Mouse (Mus musculus) macrophage (primary cell): Measurements from ENCODE around the gene Nthl1. TPM values are rescaled to one million over a fixed set of nuclear protein-coding genes. Genes with fewer than 3 reads are reported as not detected.
"Not testable (repeated sequence)": the region's sequence is repeated elsewhere in the genome, so short reads cannot be mapped to it uniquely, and the experiment has no call there.

Source experiments
- H3K27ac ChIP-seq: fragments of 350-480 bp; formaldehyde crosslinking; 2 replicates; pipeline ENCODE4 v1.9.0; 2021
- H3K36me3 ChIP-seq: fragments of 350-480 bp; formaldehyde crosslinking; 2 replicates; pipeline ENCODE4 v1.9.0; 2021; ENCODE audit errors: inconsistent target
- H3K4me3 ChIP-seq: fragments of 350-480 bp; formaldehyde crosslinking; 2 replicates; pipeline ENCODE4 v1.9.0; 2021; ENCODE audit errors: inconsistent target
- H3K79me2 ChIP-seq: fragments of 350-480 bp; formaldehyde crosslinking; 2 replicates; pipeline ENCODE4 v1.9.0; 2021; ENCODE audit errors: inconsistent target
- WGBS: methylation state at CpG from one replicate; pipeline ENCODE4 v1.1.7; 2026; ENCODE audit warnings: inconsistent platforms; ENCODE audit not compliant: missing documents; 5-methylcytosine and 5-hydroxymethylcytosine counted together
- polyA plus RNA-seq: library from polyadenylated mRNA; stranded (reverse); fragments of 250-400 nt; gene quantifications from 3 replicates; pipeline ENCODE4 v1.2.4, GENCODE M21; 2018; ENCODE audit warnings: inconsistent platforms

Gene Nthl1
- polyA plus RNA-seq, 1 experiment from 2014 or later: 3.1 TPM

- 92% methylated on average over 4 of the region's 4 CpGs for WGBS
- H3K79me2 ChIP-seq: no peaks in the 10 kb centered on the region
- H3K27ac ChIP-seq: no peak overlapping the region
- no peaks in the 10 kb centered on the region for H3K36me3 ChIP-seq
- no peak overlapping the region for H3K4me3 ChIP-seq
These were observed 18.3 kb downstream of the Nthl1 start for GRCm38 (mm10) chr17:24650766-24651165.

- Histone ChIP-seq H3K79me2 (no peaks in the 10 kb centered on the region), H3K36me3 (no peaks in the 10 kb centered on the region), H3K27ac (no peak overlapping the region), H3K4me3 (no peak overlapping the region)
- 21% methylated on average over 3 of the region's 3 CpGs for WGBS
These were observed 19.4 kb downstream of the Nthl1 start for GRCm38 (mm10) chr17:24651835-24652234.

GRCm38 (mm10) chr17:24653967-24654710 lies 21.7 kb downstream of the Nthl1 start:
- H3K27ac ChIP-seq: no peak overlapping the region
- no peaks in the 10 kb centered on the region for H3K79me2 ChIP-seq
- H3K4me3 ChIP-seq: no peak overlapping the region
- H3K36me3 ChIP-seq: no peaks in the 10 kb centered on the region
- 9% methylated on average over 19 of the region's 19 CpGs for WGBS

- H3K27ac ChIP-seq: no peak overlapping the region
- H3K4me3 ChIP-seq: no peak overlapping the region
- WGBS: 76% methylated on average over 4 of the region's 4 CpGs
- no peaks in the 10 kb centered on the region for H3K36me3 ChIP-seq
- no peaks in the 10 kb centered on the region for H3K79me2 ChIP-seq
These were observed 22.5 kb downstream of the Nthl1 start for GRCm38 (mm10) chr17:24654969-24655368.

DNA sequence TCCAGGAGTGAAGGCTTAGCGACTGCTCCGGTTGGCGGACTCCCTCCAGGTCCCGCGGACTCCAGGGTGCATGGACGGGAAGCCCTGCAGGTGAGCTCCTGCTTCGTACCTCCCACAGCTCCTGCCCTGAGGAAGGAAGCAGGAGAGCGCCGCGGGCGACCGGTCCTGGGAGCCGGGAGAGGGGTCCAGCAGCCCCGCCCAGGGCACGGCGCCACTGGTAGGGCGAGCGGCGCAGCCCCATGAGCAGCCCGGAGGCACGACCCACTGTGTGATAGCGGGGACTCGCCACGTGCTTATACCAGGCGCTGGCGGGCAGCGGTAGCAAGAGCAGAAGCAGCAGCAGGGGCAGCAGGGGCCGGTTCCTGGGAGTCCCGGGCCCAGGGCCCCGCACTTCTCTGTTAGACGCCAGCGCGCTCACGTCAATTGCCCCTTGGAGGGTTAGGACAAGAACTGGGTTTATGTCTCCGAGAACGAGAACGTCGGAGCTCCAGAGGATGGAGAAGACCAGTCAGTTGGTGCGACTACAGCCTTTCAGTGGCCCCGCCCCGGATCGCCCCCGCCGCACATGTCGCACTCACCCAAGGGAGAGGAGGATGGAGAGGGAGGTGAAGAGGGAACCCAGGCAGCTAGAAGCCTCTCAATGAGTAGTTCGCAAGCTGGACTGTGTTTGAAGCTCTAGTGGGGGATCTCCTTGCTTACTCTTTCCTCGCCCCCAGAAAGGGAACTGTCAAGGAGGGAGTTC lies 25.7 kb downstream of the Nthl1 start, which contains the start of gene Npw:
TSS of gene Npw (minus strand) at position 441 of the 742 bp plus-strand sequence.
- Histone ChIP-seq H3K36me3 (no peaks in the 10 kb centered on the region), H3K4me3 (no peak within 1 kb of the TSS), H3K27ac (no peak within 1 kb of the TSS), H3K79me2 (no peaks in the 10 kb centered on the region)
- WGBS: 7% methylated on average over 47 of the region's 47 CpGs

DNA sequence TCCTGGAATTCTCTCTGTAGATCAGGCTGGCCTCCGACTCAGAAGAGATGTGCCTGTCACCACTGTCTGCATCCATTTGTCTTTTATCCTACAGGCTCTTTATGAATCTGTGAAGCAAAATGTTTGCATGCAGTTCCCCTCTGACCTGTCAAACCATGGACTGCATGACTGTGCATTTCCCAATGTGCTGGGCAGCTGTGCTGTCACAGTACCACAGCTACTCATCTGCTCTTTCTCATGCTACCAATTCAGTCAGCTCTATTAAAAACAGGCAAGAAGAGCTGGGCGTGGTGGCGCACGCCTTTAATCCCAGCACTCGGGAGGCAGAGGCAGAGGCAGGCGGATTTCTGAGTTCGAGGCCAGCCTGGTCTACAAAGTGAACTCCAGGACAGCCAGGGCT lies 34.5 kb downstream of the Nthl1 start:
- not testable (repeated sequence) for H3K36me3 ChIP-seq, H3K4me3 ChIP-seq, H3K27ac ChIP-seq
- peaks cover 21% of the 10 kb centered on the region for H3K79me2 ChIP-seq
- 84% methylated on average over 6 of the region's 7 CpGs for WGBS

DNA sequence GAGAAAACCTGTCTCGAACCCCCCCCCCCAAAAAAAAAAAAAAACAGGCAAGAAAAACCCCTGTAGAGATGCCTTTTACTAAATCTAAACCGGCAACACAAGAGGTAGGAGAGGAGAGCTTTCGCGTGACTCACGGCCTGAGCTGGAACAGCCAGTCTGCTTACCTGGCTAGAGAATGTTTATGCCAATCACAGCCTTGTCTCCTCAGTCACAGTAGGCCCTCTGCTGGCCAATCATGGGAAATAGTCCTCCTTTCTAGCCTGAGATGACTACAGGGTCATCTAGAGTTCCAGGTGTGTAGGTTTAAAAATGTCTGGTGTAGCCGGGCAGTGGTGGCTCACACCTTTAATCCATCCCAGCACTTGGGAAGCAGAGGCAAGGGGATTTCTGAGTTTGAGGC lies 34.9 kb downstream of the Nthl1 start:
- WGBS: 21% methylated on average over 6 of the region's 6 CpGs
- Histone ChIP-seq H3K36me3 (no peaks in the 10 kb centered on the region), H3K27ac (no peak overlapping the region), H3K79me2 (peaks cover 25% of the 10 kb centered on the region), H3K4me3 (no peak overlapping the region)

DNA sequence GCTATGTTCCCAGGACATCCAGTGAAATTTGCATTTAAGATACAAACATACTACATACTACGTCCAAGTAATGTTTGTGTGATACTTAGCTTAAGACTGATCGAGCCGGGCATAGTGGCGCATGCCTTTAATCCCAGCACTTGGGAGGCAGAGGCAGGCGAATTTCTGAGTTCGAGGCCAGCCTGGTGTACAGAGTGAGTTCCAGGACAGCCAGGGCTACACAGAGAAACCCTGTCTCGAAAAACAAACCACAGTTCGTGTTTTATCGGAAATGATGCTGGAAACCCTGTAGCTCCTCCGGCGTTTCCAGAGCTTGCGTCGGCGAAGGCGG lies 36.7 kb downstream of the Nthl1 start:
- 11% methylated on average over 15 of the region's 15 CpGs for WGBS
- Histone ChIP-seq H3K79me2 (peaks cover 42% of the 10 kb centered on the region), H3K4me3 (peak overlapping the region; percentile 49), H3K27ac (peak overlapping the region; percentile 28; the same call in 1 of the 2 replicates)
- not testable (repeated sequence) for H3K36me3 ChIP-seq

GRCm38 (mm10) chr17:24669545-24670245 lies 37.2 kb downstream of the Nthl1 start, which contains the start of gene Zfp598:
Zfp598 (plus strand) TSS chr17:24669687.
- H3K36me3 ChIP-seq: no peaks in the 10 kb centered on the region
- peaks cover 47% of the 10 kb centered on the region for H3K79me2 ChIP-seq
- under 1% methylated on average over 69 of the region's 80 CpGs for WGBS
- peak within 1 kb of the TSS; percentile 28; the same call in 1 of the 2 replicates for H3K27ac ChIP-seq
- peak within 1 kb of the TSS; percentile 59 for H3K4me3 ChIP-seq

DNA sequence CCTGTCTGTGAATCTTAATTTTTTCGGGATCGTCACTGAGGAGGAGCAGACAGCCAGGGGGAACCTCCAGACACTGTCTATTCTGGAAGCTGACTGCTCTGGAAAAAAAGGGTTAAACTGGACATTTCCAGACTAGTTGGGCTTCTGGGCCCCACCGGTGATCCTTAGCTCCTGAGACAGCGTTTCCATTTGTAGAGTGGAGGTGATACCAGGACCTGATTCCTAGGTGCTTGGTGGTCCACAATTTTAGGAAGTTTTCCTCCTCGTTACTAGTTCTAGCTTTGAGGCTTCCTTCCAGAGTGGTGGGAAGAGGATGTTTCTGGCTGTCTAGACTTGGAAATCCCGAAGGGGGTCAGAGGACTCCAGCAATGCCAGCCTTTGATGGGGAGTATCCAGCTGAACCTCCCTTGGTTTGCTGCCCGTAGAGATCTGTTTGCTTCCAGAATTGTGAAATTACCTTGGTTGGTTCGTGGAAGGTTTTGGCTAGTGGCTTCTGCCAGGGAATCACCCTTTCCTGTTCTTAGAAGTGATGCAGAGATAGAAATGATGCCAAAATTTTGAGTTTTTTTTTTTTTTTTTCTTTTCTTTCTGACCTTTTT lies 37.9 kb downstream of the Nthl1 start:
- 9% methylated on average over 8 of the region's 8 CpGs for WGBS
- Histone ChIP-seq H3K4me3 (peak overlapping the region; percentile 59), H3K36me3 (no peaks in the 10 kb centered on the region), H3K27ac (no peak overlapping the region), H3K79me2 (peaks cover 54% of the 10 kb centered on the region)

GRCm38 (mm10) chr17:24671346-24671745 lies 38.9 kb downstream of the Nthl1 start:
- H3K27ac ChIP-seq: no peak overlapping the region

DNA sequence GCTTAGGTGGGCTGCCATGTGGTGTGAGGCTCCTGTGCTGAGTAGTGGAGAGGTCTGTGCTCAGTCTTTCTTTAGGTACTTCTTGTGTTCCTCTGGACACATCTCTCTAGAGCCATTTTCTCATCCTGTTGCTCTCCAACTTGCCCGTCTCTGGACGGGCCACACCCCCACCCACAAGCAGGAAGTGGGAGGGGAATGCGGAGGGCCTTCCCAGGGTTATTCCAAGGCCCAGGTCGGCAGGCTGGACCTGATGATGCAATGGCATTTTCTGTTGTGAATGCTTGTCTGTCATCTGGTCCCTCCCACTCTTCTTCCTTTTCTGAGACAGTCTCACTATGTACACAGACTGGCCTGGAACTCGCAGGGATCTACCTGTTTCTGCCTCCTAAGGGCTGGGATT lies 39.7 kb downstream of the Nthl1 start:
- H3K79me2 ChIP-seq: peaks cover 66% of the 10 kb centered on the region
- H3K27ac ChIP-seq: no peak overlapping the region
- no peak overlapping the region for H3K4me3 ChIP-seq
- H3K36me3 ChIP-seq: peaks cover 4% of the 10 kb centered on the region
- WGBS: 13% methylated on average over 5 of the region's 5 CpGs

More at GRCm38 (mm10) chr17:24671346-24671745, 38.9 kb downstream of the Nthl1 start:
- H3K4me3 ChIP-seq: no peak overlapping the region
- 70% methylated on average over 5 of the region's 5 CpGs for WGBS
- H3K36me3 ChIP-seq: no peaks in the 10 kb centered on the region
- H3K79me2 ChIP-seq: peaks cover 64% of the 10 kb centered on the region

- WGBS: 39% methylated on average over 7 of the region's 7 CpGs
- peaks cover 66% of the 10 kb centered on the region for H3K79me2 ChIP-seq
- H3K36me3 ChIP-seq: peaks cover 14% of the 10 kb centered on the region
- no peak overlapping the region for H3K4me3 ChIP-seq
- H3K27ac ChIP-seq: no peak overlapping the region
These were observed 41.8 kb downstream of the Nthl1 start for GRCm38 (mm10) chr17:24674277-24674676.

GRCm38 (mm10) chr17:24676187-24676586 lies 43.7 kb downstream of the Nthl1 start:
- H3K4me3 ChIP-seq: no peak overlapping the region
- H3K79me2 ChIP-seq: peaks cover 53% of the 10 kb centered on the region
- WGBS: 83% methylated on average over 2 of the region's 2 CpGs
- peaks cover 33% of the 10 kb centered on the region for H3K36me3 ChIP-seq
- H3K27ac ChIP-seq: no peak overlapping the region
